Mouse (Mus musculus) right cerebral cortex, adult 18-20 months (tissue): ENCODE results near the gene Tmem234.
"Not testable (repeated sequence)": the region's sequence is repeated elsewhere in the genome, so short reads cannot be mapped to it uniquely, and the experiment has no call there.

Experiments used
- DNase-seq: peaks from one replicate; pipeline ENCODE4 v3.0.0; 2022; ENCODE audit warnings: mixed read lengths

The Tmem234 gene

DNA sequence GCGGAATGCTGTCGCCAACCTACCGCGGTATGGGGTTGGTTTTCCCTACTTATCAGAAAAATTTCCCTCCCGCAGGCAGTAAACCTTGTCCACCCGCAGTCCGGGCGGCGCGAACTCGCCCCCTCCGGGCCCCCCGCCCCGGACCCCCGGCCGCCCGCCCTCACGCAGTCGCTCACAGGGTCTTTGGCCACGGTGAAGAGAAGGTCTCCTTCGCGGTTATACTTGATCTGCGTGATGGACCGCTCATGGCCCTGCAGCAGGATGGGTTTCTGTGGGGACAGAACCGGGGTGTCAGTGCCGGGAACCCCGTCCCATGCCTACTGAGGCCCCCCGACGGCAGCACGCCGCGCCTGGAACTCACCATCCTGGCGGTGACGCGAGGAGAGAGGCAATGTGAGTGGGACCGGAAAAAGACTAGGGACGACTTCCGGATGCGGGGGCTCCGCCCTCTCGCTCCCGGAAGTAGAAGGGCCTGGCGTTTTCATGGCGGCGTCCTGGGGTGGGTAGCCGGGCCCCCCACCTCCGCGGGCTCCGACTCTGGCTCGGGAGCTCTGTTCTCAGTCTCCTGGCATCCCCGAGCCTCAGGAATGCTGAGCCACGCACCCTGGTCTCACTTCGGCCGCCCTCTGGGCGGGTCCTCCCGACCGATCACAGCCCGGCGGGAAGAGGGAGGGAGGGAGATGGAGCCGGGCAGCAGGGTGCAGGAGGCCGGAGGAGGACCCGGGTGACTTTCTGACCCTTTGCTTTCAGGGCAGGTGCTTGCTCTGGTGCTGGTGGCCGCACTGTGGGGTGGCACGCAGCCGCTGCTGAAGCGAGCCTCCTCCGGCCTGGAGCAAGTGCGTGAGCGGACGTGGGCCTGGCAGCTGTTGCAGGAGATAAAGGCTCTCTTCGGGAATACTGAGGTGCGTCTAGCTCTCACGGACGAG is at the start of gene Tmem234, which contains the start of gene Eif3i:
TSS of gene Tmem234 (plus strand) at position 436 of the 926 bp plus-strand sequence.
TSS of gene Eif3i (minus strand) at position 416 of the 926 bp plus-strand sequence.
- DNase-seq: peak; percentile 86

DNA sequence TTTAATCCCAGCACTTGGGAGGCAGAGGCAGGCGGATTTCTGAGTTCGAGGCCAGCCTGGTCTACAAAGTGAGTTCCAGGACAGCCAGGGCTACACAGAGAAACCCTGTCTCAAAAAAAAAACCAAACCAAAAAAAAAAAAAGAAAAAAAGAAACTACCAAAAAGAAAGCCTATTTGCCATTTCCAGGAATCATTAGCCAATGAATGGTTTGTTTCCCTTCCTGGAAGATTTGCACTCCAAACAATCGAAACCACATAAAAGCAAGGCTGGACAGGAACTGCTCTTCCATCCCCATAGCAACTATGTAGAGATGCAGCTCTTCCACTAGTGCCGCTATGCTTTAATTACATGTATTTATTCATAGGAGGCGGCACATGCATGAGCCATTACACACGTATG is 46.0 kb upstream of the Tmem234 start:
- DNase-seq: not testable (repeated sequence)

- peak; percentile 21 for DNase-seq
Measured at GRCm38 (mm10) chr4:129555421-129555861, 45.0 kb upstream of the Tmem234 start.

DNA sequence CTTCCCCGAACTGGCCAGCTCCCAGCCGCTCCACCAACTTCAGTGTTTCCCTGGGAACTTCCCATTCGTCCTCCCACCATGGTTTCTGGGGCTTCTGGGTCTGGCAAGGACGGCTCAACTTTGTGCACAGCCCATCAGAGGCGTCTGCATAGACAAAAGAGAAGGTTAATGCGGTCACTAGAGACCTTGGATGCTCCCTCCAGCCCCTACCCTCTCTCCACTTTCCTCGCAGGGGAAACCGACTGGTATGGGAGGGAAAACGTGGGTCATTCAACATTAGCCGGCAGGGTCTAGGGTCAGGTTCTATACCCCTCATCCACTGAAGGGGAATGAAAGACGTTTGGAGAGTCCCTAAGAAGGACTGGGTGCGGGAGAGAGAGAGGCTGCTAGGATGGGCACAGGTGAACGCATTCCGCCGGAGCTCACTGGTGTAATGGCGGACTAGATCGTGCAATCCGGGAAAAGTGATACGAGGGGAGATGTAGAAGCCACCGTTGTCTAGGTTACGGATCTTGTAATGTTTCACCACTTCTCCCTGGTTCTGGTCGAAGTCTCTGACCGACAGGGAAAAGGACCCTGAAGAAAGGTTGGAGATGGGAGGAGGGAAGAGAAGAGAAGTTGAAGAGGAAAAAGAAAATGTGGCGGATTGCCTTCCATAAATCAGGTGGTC is 44.5 kb upstream of the Tmem234 start:
- no peak for DNase-seq

GRCm38 (mm10) chr4:129556532-129557223 is 43.8 kb upstream of the Tmem234 start:
- peak; percentile 73 for DNase-seq

- no peak for DNase-seq
Measured at GRCm38 (mm10) chr4:129557256-129557808, 43.1 kb upstream of the Tmem234 start.

GRCm38 (mm10) chr4:129558321-129558955 is 42.0 kb upstream of the Tmem234 start:
- DNase-seq: no peak

- DNase-seq: no peak
Measured at GRCm38 (mm10) chr4:129561184-129561583, 39.3 kb upstream of the Tmem234 start.

DNA sequence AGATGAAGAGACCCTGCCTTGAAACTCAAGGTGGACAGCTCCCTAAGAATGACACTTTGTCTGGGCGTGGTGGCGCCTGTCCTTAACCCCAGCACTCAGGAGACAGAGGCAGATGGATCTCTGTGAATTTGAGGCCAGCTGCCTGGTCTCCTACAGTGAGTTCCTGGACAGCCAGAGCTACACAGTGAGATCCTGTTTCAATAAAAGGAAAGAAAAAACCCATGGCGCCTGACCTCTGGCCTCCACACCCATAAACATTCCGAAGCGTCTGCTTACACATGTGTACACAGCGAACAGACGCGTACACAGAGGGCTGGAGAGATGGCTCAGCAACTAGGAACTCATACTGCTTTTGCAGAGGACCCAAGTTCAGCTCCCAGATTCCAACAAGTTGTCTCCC is 36.8 kb upstream of the Tmem234 start:
- no peak for DNase-seq

GRCm38 (mm10) chr4:129565139-129565538 is 35.3 kb upstream of the Tmem234 start:
- DNase-seq: no peak

DNA sequence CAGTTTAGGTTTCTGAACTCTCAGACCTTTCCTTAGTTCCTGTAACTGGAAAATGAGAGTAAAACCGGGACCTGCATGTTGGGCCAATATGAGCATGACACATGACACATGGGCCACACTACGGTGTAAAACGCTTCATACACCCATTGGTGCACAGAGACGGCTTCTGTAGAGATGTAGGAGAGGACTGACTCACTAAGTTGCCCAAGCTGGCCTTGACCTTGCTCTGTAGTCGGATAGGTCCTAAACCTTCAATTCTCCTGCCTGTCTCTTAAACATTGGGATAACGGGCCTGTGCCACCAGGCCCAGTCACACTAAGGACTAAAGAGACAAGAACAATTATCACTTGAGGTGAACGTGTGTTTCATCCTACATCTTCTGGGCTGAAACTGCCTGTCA is 32.1 kb upstream of the Tmem234 start:
- no peak for DNase-seq

GRCm38 (mm10) chr4:129570028-129570427 is 30.4 kb upstream of the Tmem234 start:
- DNase-seq: no peak

DNA sequence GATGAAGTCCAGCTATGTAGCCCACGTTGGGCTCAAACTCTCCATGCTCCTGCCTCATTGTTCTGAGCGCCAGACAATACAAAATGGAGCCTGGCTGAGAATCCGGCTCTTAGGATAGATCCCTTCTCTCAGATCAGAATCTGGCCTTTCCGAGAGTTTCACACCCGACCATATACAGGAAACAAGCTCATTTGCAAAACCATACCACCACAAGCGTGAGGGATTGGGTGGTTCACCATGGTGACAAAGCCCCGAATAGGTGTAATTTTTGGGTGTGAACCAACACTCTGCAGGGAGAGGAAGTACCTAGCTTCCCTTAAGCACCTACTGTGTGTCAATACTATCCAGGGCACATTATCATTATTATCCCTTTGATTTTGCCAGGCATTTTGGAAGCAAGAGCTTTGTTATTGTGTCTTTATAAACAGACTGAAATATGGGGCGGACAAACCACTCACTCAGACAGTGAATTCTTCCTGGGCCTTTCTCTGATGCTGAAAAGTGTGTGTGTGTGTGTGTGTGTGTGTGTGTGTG is 28.9 kb upstream of the Tmem234 start:
- DNase-seq: no peak

GRCm38 (mm10) chr4:129572236-129573092 is 28.0 kb upstream of the Tmem234 start:
- no peak for DNase-seq

DNA sequence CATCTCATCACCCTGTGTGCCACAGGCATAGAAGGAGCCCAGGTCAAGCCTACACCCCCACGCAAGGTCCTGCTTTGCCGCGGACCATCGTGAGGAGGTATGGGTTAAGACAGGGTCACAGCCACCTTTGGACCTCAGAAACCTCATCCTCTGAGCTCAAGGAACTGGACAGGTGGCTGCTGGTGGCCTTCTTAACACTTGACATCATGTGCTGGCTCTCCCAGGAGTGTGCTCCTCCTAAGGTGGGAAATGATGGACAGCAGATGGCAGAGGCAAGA is 27.4 kb upstream of the Tmem234 start:
- DNase-seq: no peak

DNA sequence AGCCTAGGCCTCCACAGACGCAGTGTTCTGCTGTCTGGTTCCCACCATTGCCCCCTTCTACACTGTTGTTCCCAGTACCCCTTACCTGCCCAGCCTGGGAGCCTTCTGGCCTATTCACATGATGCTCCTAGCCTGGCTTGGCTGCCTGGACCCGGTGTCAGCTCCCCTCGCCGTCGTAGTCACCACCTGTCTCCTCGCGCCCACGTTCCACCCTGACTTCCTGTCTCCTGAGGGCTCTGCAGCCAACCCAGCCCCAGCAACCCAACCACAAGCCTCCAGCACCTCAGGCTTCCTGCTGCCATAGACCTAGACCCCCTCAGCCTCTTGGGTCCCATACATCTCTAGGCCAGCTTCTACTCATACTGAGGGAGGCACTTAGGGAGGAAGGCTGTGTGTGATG is 27.0 kb upstream of the Tmem234 start, which contains the start of gene Lck:
TSS of gene Lck (minus strand) at position 212 of the 400 bp plus-strand sequence.
- DNase-seq: no peak

GRCm38 (mm10) chr4:129575171-129575844 is 25.2 kb upstream of the Tmem234 start:
- DNase-seq: no peak

DNA sequence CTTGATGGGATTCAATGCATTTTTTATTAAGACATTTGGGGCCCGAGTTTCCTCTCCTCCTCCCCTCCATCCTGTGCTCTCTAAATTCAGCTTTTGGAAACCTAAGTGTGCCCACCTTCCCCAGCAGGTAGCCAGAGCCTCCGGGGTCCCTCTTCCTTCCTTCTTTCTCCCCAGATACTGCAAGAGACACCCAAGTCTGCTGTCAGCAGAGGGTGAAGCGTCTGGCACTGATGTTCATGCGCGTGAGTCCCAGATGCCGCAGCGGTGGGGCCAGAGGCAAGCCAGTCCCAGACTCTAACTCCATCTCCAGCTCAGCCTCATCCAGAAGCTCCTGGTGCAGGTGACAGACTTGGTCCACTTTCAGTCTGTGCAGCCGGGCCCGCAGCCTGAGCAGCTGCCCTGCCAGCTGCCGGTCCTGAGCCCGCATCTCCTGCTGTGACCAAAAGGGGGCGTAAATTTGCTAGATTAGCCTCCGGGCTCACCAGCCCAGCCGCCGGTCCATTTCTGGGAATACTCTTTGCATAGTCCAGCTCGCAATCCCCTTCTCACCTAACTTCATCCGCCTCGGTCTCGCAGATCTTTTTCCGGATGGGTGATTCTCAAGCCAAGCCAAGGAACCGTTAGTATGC is 23.5 kb upstream of the Tmem234 start:
- peak; percentile 40 for DNase-seq

DNA sequence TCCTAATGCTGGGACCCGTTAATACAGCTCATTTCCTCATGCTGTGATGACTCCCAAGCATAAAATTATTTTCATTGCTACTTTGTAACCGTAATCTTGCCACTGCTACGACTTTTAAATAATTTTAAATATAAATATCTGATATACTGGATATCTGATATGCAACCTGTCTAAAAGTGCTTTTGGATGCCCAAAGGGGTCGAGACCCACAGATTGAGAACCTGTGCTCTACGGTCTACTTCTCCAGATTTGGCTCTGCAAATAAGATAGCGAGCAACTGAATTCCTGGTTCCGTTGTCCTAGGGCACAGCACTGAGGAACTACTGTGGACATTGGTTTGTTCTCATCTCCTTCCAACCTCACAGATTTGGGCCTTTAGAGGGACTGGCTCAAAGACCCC is 22.8 kb upstream of the Tmem234 start:
- no peak for DNase-seq

DNA sequence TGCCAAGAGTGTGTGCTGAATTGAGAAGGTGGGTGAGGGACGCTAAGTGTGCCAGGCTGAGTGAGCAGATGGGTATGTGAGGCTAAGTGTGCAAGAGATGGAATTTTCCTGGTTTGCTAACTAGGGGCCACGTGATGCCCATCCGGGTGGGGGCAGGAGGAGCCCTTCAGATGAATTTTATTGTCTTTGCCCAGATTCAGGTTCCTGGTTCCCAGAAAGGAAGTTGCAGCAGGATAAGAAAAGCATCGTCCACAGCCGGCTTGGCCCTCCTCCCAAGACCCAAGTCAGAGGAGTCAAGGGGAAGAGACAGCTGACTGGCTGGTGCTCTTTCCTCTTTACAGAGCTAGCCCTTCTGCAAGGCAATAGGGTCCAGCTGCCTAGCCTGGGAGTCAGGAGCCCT is 22.0 kb upstream of the Tmem234 start, which contains the start of gene Fam167b:
TSS of gene Fam167b (minus strand) at position 84 of the 400 bp plus-strand sequence.
- no peak for DNase-seq
